Mouse (Mus musculus) heart, postnatal 25 days (tissue): Measurements from ENCODE around the gene Ociad1. TPM values are rescaled to one million over a fixed set of nuclear protein-coding genes. Genes with fewer than 3 reads are reported as not detected.
"Not testable (repeated sequence)": the region's sequence is repeated elsewhere in the genome, so short reads cannot be mapped to it uniquely, and the experiment has no call there.

Experiments used
- DNase-seq: peaks from one replicate; pipeline ENCODE4 v3.0.0; 2022; ENCODE audit warnings: low spot score
- intact Hi-C: fragments of 180-260 bp; cut with DNase I; formaldehyde crosslinking; loops from one replicate; pipeline ENCODE4 v1.15.1; 2025
- total RNA-seq, 2 experiments: library from RNA; stranded (reverse); gene quantifications; 2 replicates each; pipeline ENCODE4 v1.2.3; 2021

Gene Ociad1
- total RNA-seq, 2 experiments from 2014 or later, result 252 to 269 TPM

DNA sequence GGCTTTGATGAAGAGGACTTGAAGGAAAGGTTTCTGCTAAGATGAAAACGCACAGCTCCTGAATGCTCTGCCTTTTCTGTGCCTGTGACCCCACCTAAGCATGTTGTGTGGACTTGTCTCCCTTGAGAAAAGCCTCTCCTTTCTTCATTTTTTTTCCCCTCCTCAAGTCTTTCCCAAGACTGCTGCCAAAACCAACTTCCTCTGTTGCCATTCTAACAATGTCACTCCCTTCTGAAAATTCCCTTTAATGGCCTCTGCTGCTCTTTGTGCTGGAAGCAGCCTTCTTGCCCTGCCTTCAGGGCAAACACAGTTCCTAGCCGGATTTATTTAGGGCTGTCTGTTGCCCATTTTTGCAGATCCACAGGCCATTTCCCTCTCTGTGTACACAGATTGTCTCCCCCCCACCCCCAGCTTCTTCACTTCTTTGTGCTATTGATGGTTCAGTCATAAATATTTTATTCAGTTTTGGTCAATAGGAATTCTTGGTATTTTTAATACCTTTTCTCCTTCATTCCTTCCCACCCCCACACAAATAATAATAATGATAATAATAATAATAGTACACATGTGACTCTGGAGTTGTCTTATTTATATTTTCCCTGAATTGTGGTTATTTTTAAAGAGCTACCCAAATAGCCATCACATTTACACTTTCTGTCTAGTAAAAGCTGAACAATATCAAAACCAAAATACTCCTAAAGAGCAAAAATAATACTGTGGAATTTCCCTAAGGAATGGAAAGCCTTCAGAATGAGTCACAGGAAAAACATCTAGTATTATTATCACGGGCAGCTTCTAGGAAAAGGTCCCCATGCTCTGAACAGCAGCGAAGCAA is 12.6 kb upstream of the Ociad1 start:
- no peak for DNase-seq
- intact Hi-C loops, result no loop called here

DNA sequence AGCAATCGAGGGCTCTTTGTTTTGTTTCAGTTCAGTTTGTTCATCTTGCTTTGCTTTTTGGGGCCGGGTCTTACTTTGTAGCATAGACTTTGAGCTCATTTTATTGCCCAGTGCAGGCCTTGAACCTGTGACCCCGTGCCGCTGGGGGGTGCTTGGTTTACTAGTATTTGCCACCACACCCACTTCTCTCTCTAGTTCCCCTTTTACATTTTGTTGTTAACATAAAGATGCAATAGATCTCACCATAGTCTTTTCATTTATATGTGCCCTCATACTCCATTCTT is 12.1 kb upstream of the Ociad1 start:
- DNase-seq, result no peak
- intact Hi-C loops, result no loop called here

DNA sequence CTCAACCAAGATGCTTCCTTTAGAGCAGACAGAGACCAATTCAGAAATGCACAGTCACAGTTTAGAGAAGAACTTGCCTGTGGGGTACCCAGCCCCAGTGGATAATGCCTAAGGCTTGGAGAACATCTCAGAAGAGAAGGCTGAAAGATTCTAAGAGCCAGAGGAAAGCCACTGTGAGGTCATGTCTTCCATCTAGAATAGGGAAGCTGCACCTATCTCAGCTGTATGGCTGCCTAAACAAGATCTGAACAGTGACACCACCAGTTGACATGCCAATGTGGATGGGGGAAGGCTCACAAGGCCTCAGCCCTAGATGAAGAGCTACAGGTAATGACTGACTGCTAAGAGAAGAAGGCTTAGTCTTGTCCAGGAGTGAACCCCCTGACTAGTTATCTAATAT is 8.5 kb upstream of the Ociad1 start:
- DNase-seq, result no peak
- intact Hi-C loops, result no loop called here

DNA sequence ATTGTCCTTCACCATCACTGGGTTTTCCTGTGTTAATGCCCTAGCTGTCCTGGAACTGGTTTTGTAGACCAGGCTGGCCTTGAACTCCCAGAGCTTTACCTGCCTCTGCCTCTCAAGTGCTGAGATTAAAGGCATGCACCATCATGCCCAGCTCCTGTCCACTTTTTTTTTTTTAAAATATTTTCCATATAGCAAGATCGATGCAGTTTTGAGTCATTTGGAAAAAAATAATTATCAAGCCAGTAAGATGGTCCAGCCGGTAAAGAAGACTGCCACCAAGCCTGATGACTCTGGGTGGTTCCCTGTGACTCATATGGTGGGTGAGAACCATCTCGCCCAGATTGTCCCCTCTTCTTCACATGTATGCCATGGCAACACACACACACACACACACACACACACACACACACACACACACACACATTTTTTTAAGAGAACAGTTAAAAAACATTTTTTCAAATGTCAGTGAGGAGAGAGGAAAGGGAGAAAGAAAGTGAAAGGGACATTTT is 7.1 kb upstream of the Ociad1 start:
- intact Hi-C loops, result loop anchor here (5.0 kb wide), 1 partner anchor 58 kb away; no protein-coding TSS in a partner anchor
- no peak for DNase-seq

DNA sequence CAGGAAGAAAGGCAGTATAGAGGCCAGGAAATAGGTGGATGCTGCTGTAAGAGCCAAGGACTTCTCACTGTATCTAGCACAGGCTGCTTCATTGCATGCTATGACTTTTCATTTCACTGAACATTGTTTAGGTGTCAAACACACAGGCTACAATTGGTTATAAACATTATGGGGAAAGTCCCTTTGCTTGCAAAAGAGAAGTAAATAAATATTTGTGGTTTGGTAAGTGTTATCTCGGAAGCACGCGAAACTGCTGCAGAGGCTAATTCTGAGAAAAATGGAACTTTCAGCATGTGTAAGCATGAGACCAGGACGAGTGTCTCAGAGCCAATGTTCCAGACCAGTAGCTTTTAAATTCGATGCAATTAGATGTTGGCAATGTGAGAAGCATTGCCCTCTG is 6.0 kb upstream of the Ociad1 start:
- intact Hi-C loops, result loop anchor here (5.0 kb wide), 1 partner anchor 59 kb away; no protein-coding TSS in a partner anchor
- DNase-seq, result no peak

DNA sequence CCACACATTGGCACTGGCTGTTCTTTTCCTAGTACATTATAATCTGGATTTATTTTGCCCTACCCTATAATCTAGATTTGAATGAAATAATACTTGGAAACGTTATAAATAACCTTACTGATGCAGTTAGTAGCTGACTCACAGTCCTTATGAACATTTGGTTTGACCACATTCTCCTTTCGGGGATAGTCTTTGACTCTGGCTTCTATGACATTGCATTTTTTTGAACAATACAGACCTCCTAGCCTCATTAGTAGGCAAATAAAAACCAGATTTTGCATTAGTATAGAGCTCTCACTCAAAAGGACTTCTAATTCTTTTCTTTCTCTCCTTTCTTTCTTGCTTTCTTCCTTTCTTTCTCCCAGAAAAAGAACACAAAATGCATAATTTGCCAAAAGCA is 2.7 kb upstream of the Ociad1 start:
- DNase-seq, result no peak
- intact Hi-C loops, result loop anchor here (5.0 kb wide), 2 partner anchors 63 to 158 kb away; no protein-coding TSS in a partner anchor

DNA sequence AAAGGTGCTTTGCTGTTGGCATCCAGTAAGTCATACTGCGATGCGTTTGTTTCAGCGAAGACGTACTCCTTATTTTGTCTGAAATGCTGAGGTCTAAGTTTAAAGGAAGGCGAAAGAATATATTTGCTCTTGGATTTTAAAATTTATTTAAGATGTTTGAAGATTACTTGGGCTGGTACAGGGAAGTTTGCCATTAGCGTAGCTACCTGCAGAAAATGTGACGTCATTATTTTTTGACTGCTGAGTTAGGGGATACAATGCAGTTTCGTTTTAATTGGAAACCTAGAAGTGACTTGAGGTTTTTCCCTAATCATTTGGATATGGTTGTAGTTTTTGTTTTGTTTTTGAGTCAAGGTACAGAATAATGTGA is 859 bp downstream of the Ociad1 start:
- DNase-seq, result no peak
- intact Hi-C loops, result loop anchor here (5.0 kb wide), 1 partner anchor 161 kb away; no protein-coding TSS in a partner anchor

DNA sequence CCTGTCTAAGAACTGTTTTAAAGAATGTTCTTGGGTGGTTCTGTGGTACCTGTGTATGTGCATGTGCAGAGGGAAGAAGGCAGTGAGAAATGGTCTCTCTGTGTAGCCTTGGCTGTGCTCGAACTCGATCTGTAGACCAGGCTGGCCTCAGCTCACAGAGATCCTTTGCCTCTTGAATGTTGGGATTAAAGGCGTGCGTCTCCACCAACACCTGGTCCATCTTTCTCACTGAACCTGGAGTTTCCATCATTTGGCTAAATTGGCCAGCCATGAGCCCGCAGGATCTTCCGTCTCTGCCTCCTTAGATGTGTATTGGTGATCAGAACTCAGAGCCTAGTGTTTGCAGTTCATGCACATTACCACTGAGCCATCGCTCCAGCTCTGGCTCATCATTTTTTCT is 2.4 kb downstream of the Ociad1 start:
- DNase-seq, result no peak
- intact Hi-C loops, result loop anchor here (5.0 kb wide), 1 partner anchor 87 kb away; no protein-coding TSS in a partner anchor

DNA sequence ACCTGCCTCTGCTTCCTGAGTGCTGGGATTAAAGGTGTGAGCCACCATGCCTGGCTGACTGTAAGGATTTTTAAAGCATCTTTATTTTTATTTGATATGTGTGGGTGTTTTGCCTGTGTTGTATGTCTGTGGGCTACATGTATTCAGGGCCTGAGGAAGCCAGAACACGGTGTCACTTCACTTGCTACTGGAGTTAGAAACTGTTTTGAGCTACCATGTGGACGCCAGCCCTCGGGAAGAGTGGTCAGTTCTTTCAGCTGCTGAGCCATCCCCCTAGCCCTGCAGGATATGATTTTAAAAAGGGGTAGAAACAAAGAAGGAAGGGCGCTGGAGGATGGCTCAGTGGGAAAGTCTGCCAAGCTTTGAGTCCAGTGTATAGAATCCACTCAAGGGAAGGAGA is 3.3 kb downstream of the Ociad1 start:
- no peak for DNase-seq
- intact Hi-C loops, result loop anchor here (5.0 kb wide), 1 partner anchor 86 kb away; no protein-coding TSS in a partner anchor

DNA sequence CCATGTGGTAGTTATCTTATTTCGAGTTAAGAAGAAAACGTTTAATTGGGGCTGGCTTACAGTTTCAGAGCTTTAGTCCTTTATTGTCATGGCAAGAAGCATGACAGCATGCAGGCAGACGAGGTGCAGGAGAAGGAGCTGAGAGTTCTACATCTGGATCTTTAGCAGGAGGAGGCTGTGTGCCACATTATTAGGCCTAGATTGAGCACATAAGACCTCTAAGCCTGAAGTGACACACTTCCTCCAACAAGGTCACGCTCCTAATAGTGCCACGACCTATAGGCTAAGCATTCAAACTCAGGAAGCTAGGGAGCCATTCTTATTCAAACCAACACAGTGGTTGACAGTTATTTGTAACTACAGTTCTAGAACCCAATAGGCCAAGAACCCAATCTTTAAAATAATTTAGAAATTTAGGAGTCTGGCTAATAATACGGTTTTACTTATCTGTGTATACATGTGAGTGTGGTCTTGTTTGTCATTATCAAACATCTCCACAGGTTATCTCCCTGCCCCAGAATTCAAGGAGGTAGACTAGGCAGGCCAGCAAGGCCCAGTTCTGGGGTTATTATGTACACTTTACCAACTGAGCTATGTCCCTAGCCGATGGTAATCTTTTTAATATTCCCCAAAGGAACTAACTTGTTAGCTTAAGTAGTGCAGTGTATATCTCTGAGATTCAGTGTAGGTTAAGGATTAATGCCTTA is 9.2 kb downstream of the Ociad1 start:
- intact Hi-C loops, result no loop called here
- no peak for DNase-seq

DNA sequence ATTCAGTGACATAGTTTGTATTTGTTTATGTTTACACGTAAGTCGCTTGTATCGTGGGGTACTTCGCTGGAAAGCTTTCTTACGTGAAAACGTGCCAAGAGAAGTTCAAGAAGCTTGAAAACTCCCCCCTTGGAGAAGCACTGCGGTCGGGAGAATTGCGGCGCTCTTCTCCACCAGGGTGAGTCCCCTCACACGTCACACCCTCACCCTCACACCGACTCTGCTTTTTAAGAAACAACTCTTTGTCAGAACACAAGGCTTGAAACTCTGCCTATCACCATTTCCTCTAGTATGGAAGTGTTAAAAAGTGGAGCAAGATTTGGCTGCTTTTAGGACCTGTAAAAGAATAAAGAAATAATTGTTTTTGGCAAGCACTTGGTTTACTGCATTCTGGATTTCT is 11.9 kb downstream of the Ociad1 start:
- DNase-seq, result no peak
- intact Hi-C loops, result no loop called here

DNA sequence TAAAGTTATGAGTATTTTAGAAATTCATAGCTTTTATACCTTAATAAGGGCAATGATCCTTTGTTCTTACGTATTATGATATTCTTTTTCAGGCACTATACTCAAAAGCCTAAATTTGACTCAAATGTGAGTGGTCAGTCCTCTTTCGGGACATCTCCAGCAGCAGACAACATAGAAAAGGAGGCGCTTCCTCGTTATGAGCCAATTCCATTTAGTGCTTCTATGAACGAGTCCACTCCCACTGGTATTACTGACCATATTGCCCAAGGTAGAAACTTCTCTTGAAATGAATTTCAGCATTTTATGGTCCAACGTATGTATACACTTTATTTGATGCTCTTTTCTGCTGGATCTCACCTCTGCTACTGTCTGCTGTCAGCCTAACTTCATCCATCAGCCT is 13.9 kb downstream of the Ociad1 start:
- intact Hi-C loops, result no loop called here
- DNase-seq, result no peak

DNA sequence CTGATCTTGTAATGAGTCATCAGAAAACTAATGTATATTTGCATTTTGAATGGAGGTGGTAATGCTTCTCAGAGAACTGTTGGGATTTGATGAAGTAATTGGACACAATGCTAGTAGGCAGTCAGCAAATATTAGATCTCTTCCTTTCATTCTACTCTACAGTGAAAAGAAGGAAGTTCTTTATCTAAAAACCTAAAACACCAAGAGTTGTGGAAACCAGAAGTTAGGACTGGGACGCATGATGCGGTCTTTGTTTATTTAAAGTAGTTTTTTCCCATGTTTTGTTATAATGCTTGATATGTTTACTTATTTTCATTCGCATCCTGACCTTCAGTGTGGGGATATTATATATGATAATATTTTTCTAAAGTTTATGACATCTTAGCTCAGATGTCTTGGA is 14.7 kb downstream of the Ociad1 start:
- no peak for DNase-seq
- intact Hi-C loops, result no loop called here

DNA sequence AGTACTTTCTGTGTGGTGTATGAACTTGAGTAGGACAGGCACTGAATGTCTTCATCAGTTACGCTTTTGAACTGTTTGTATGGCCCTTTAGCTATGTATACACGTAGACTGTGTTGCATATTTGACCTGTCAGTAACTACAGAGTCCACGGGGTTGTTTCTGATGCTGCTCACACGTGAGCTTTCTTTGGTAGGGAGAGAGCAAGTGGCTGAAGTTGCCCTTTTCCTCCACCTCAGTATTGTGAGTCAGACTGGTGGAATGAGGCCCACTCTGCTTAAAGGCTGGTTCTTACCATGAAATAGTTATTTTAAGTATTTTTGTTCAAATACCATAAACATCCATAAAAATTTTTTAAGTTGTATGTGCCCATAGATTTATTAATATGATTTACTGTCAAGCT is 16.9 kb downstream of the Ociad1 start:
- intact Hi-C loops, result no loop called here
- DNase-seq, result no peak

DNA sequence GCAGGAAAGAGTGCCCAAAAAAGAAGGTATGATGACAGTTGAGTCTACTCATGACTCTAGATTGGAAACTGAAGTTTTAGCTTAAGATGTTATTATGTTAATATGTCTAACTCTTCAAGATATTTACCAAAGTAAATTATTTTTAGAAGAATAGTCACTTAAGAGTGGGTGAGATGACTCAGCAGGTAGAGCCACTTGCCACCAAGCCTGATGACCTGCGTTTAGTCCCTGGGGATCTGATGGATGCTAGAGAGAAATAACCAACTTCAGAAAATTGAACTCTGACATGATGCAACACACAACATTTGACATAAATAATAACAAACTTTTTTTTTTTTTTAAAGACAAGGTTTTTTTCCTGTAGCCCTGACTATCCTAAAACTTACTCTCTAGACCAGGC is 17.8 kb downstream of the Ociad1 start:
- intact Hi-C loops, result no loop called here
- DNase-seq, result no peak

DNA sequence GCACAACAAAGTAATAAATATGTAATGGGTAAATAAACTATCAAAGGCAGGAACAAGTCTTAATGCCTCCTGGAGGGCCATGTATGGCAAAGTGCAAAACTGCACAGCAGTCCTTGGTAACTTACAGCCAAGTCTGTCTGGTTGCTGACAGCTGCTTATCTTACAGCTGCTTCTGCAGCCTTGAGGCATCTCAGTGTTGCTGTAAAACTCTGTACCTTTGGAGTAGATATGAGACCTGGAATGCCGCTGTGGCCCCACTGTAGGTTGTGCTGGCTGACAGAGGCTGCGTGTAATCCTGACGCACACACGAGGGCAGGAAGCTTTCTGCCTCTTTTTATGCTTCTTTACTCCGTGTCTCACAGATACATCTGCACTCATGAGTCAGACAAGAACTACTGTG is 18.9 kb downstream of the Ociad1 start:
- DNase-seq, result no peak
- intact Hi-C loops, result no loop called here

DNA sequence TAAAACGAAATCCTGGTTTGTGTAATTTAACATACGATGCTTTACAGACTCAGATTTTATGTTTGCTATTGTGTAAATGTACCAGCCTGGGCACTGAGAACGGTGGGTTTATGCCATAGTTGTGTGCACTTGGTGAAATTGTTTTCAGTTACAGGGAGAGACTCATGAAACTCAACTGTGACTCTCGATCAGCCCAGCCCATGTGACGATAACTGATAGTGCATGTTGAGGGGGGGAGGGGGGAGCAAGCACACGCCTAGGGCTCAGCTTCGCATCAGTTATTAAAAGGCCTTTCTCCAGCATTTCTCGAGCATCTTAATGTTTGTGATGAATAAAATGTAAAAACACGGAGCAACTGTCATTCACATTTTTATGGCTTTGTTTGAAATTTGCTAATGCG is 21.0 kb downstream of the Ociad1 start:
- intact Hi-C loops, result no loop called here
- no peak for DNase-seq

DNA sequence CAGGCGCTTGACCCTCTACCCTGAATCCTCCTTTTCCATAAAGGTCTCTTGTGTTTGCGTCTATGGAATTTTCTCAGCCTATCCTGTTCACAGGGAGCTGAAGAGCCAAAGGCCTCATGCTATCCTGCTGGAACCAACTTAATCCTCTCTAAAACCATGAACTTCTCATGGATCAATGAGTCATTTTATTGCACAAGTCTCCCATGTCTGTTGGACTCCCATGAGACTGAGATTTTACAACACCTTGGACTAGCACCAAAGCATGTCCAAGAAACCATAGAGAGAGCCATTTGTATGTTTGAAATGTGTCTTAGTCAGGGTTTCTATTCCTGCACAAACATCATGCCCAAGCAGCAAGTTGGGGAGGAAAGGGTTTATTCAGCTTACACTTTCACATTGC is 22.1 kb downstream of the Ociad1 start:
- DNase-seq, result no peak
- intact Hi-C loops, result loop anchor here (5.0 kb wide), 1 partner anchor 63 kb away; no protein-coding TSS in a partner anchor

DNA sequence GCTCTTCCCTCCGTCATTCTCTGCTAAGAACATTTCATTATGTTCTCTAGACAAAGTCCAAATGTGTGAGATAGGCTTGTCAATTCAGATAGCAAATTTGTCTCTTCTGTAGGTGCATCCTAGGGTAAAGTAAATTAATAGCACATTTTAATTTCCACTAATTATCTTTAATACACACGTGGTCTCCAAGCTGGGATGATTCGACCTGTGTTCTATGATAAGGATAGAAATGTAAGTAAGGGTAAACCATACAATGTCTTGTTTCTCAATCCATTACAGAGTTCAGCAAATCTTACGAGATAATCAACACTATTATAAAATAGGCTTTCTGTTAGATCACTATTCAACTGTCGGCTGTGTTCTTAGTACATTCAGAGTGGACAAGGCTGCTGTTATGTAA is 26.7 kb downstream of the Ociad1 start:
- intact Hi-C loops, result loop anchor here (5.0 kb wide), 1 partner anchor 58 kb away; no protein-coding TSS in a partner anchor
- no peak for DNase-seq

DNA sequence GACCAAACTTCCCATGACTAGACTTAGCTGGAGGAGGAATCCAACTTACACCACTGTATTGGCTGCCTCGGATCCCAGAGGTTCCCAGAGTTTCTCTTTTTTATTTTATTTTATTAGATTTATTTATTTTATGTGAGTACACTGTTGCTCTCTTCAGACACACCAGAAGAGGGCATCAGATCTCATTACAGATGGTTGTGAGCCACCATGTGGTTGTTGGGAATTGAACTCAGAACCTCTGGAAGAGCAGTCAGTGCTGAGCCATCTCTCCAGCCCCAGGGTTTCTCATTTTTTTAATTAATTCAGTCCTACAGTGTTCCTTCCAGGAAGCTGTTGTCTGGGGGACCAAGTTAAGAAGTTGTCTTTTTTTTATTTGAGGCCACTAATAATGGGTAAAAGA is 30.1 kb downstream of the Ociad1 start:
- DNase-seq, intact Hi-C loops: not testable (repeated sequence)

DNA sequence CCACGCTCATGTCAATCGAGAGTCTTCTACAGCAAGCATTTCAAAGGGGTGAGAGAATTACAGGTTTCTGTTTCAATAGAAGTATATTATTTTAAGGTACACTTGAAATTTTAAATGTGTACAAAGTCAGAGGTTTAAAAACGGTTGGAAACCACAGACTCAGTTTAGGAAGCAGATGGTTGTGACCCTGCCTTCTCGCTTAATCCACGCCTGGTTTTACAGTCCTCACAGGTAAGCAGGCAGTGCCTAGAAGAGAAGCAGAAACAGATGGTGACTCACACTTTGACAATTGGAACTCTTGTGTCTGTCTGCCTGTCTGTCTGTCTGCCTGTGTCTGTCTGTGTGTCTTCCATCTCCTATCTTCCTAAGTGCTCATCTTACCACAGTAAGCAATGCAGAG is 31.0 kb downstream of the Ociad1 start:
- intact Hi-C loops, result no loop called here
- no peak for DNase-seq
